In the genomic region with DNA sequence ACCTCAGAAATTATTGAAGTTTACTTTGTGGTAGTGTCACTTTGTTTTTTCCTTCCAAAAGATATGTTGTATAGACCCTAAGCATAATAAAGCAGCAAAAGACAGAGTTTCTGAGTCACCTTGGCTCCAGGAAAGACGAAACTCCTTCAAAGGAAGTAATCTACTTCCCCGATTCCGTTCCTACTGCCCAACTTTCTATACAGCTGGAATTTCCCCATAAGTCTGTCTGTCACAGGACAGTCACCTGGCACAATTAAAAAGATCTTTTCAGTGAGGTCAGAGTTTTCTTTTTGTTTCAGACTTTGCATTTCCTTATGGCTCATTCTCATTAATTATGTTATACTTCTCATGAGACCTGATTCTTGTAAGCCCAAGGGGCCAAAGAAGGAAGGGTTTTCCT, we compare ENCODE assay signal across 26 mouse cellular contexts. TPM values are rescaled to one million over a fixed set of nuclear protein-coding genes. Genes with fewer than 3 reads are reported as not detected.
DNase-seq lines count a peak whose midpoint lies in the region; ATAC-seq lines count a peak whose summit lies in the region.
"Had no signal": no experiment of that assay in that cellular context is flagged by ENCODE, and none has a peak within 500 bp of the region (broad histone marks: within the 10 kb centered on the region; RNA-seq: fewer than 3 reads in every experiment).

No protein-coding gene starts in this region.

- H3K27ac ChIP-seq in midbrain, embryonic 11.5 days (ENCODE audit: low read depth, low read length): no peak overlapping the region
- H3K27ac ChIP-seq in midbrain, embryonic 16.5 days (ENCODE audit: low read length): no peak overlapping the region
- H3K27ac ChIP-seq in embryonic facial prominence, embryonic 10.5 days (replicated peaks): no peak overlapping the region
- H3K27ac ChIP-seq: embryonic facial prominence, embryonic 13.5 days; embryonic facial prominence, embryonic 15.5 days; forebrain, embryonic 10.5 days; forebrain, embryonic 12.5 days had no signal

- peak; percentile 10 for DNase-seq in midbrain, embryonic 11.5 days (ENCODE audit: low spot score, missing footprints)
- no peak for DNase-seq in embryonic facial prominence, embryonic 10.5 days (ENCODE audit: low spot score)
- no peak for DNase-seq in layer of hippocampus, postnatal 14 days (ENCODE audit: low spot score in 2 of 2)
- DNase-seq: adrenal gland, adult 8-10 months; adrenal gland, postnatal 14 days; adrenal gland, postnatal 36 days; B cell, adult 2 months; cerebellum, adult 11-12 months; cerebellum, adult 2 months; cerebellum, adult 9-10 months; cerebellum, postnatal 10 days; cerebellum, postnatal 25 days had no signal

- H3K4me1 ChIP-seq in midbrain, embryonic 11.5 days (ENCODE audit: control insufficient read depth, insufficient read depth, low read length): no peaks in the 10 kb centered on the region; the same call in 1 of the 2 replicates
- H3K4me1 ChIP-seq in midbrain, embryonic 16.5 days (ENCODE audit: control insufficient read depth, insufficient read depth, low read length): peaks cover 11% of the 10 kb centered on the region
- peaks cover 12% of the 10 kb centered on the region; the same call in 1 of the 2 replicates for H3K4me1 ChIP-seq in embryonic facial prominence, embryonic 10.5 days

- no peak overlapping the region for H3K4me3 ChIP-seq in midbrain, embryonic 11.5 days (ENCODE audit: low read depth, low read length)
- H3K4me3 ChIP-seq in midbrain, embryonic 16.5 days (ENCODE audit: low read depth, low read length): no peak overlapping the region
- H3K4me3 ChIP-seq in embryonic facial prominence, embryonic 10.5 days: no peak overlapping the region
- H3K4me3 ChIP-seq: embryonic facial prominence, embryonic 13.5 days; embryonic facial prominence, embryonic 15.5 days; erythroblast, embryonic 14.5 days; forebrain, embryonic 10.5 days; forebrain, embryonic 12.5 days had no signal

- no peak for ATAC-seq in midbrain, embryonic 11.5 days (ENCODE audit: low FRiP score)
- no peak for ATAC-seq in midbrain, embryonic 16.5 days
- ATAC-seq in granulocyte monocyte progenitor cell, adult 5-6 weeks (replicated peaks; ENCODE audit: poor library complexity, severe bottlenecking): peak; percentile 61
- ATAC-seq: activated CD4-positive, CD25-positive, alpha-beta regulatory T cell, adult 4 months; CD4-positive, CD25-positive, alpha-beta regulatory T cell, adult 4 months; forebrain, embryonic 14.5 days; forebrain, embryonic 16.5 days; Patski had no signal

- no peak overlapping the region for H3K4me2 ChIP-seq in midbrain, embryonic 11.5 days
- H3K4me2 ChIP-seq in midbrain, embryonic 16.5 days (ENCODE audit: low read length): no peak overlapping the region
- H3K4me2 ChIP-seq: embryonic facial prominence, embryonic 13.5 days; embryonic facial prominence, embryonic 15.5 days; forebrain, embryonic 12.5 days had no signal

- H3K27me3 ChIP-seq in midbrain, embryonic 11.5 days (ENCODE audit: control insufficient read depth, insufficient read depth, low read length): no peaks in the 10 kb centered on the region
- H3K27me3 ChIP-seq in midbrain, embryonic 16.5 days (ENCODE audit: control insufficient read depth, insufficient read depth, low read depth, low read length): no peaks in the 10 kb centered on the region
- no peaks in the 10 kb centered on the region for H3K27me3 ChIP-seq in embryonic facial prominence, embryonic 10.5 days (replicated peaks; ENCODE audit: low read depth, poor library complexity, severe bottlenecking)
- H3K27me3 ChIP-seq: CH12.LX; embryonic facial prominence, embryonic 13.5 days; embryonic facial prominence, embryonic 15.5 days; forebrain, embryonic 12.5 days; Patski had no signal

- no peaks in the 10 kb centered on the region for H3K9me3 ChIP-seq in midbrain, embryonic 11.5 days (ENCODE audit: control insufficient read depth, low read length)
- no peaks in the 10 kb centered on the region for H3K9me3 ChIP-seq in midbrain, embryonic 16.5 days (replicated peaks; ENCODE audit: control insufficient read depth, low read length, poor library complexity, severe bottlenecking)
- H3K9me3 ChIP-seq in embryonic facial prominence, embryonic 10.5 days: no peaks in the 10 kb centered on the region
- H3K9me3 ChIP-seq: embryonic facial prominence, embryonic 13.5 days; embryonic facial prominence, embryonic 15.5 days; forebrain, embryonic 10.5 days; forebrain, embryonic 12.5 days; G1E had no signal

- no peak overlapping the region for H3K9ac ChIP-seq in midbrain, embryonic 11.5 days (ENCODE audit: low read length)
- no peak overlapping the region for H3K9ac ChIP-seq in midbrain, embryonic 16.5 days (ENCODE audit: low read depth, low read length)
- H3K9ac ChIP-seq: embryonic facial prominence, embryonic 13.5 days; embryonic facial prominence, embryonic 15.5 days; forebrain, embryonic 12.5 days had no signal

- 88% methylated on average over 3 of the region's 3 CpGs for WGBS in midbrain, embryonic 11.5 days
- WGBS in midbrain, embryonic 16.5 days: 83% methylated on average over 3 of the region's 3 CpGs
- 69% methylated on average over 3 of the region's 3 CpGs for WGBS in embryonic facial prominence, embryonic 10.5 days

- H3K36me3 ChIP-seq in midbrain, embryonic 11.5 days (ENCODE audit: control insufficient read depth, insufficient read depth, low read length): no peaks in the 10 kb centered on the region
- no peaks in the 10 kb centered on the region for H3K36me3 ChIP-seq in midbrain, embryonic 16.5 days (ENCODE audit: control insufficient read depth, insufficient read depth, low read length)
- peaks cover 5% of the 10 kb centered on the region for H3K36me3 ChIP-seq in embryonic facial prominence, embryonic 10.5 days (replicated peaks)
- H3K36me3 ChIP-seq: embryonic facial prominence, embryonic 13.5 days; embryonic facial prominence, embryonic 15.5 days; forebrain, embryonic 12.5 days had no signal

RNA-seq across cellular contexts. Expression of gene Tbca, which starts 25.1 kb away (rescaled TPM):
- 234 and 249 TPM in 2 replicates for polyA plus RNA-seq in midbrain, embryonic 11.5 days (2014; fragmentation: Nextera tagmentation; extraction: Ambion mirVana)
- polyA plus RNA-seq in midbrain, embryonic 16.5 days (2015; fragmentation: Nextera tagmentation; extraction: Ambion mirVana): 270 and 304 TPM in 2 replicates
- 191 TPM in 2 replicates for total RNA-seq in granulocyte monocyte progenitor cell, adult 5-6 weeks (2014; fragmentation: Nextera tagmentation)
- 165 and 169 TPM in 2 replicates for total RNA-seq in granulocyte monocyte progenitor cell, adult 5-6 weeks (2017)
- polyA plus RNA-seq in embryonic facial prominence, embryonic 10.5 days (2016; fragmentation: Nextera tagmentation; extraction: Ambion mirVana): 289 and 292 TPM in 2 replicates
- total RNA-seq in layer of hippocampus, postnatal 14 days (2021): 100 to 1,000 TPM; 156 to 168 TPM
